Mouse (Mus musculus) CD4-positive, CD25-positive, alpha-beta regulatory T cell, adult 2 months (primary cell): ENCODE data around the gene Xylt2.

Experiments
- DNase-seq: peaks from one replicate; pipeline ENCODE4 v3.0.0-alpha.2; 2012; ENCODE audit warnings: low read depth, low spot score

The Xylt2 gene

GRCm38 (mm10) chr11:94614603-94615002 is 62.7 kb downstream of the Xylt2 start:
- no peak for DNase-seq
